Mouse (Mus musculus) small intestine, adult 2 months (tissue): ENCODE measurements around the gene Sorcs1. TPM values are rescaled to one million over a fixed set of nuclear protein-coding genes. Genes with fewer than 3 reads are reported as not detected.

Experiments
- H3K27ac ChIP-seq: fragments of 200-500 bp; 2 replicates; pipeline ENCODE4 v1.5.1; 2012; ENCODE audit warnings: low read depth, low read length, control low read depth, inconsistent platforms; ENCODE audit not compliant: insufficient read depth
- H3K27me3 ChIP-seq: fragments of 200-500 bp; 2 replicates; pipeline ENCODE4 v1.6.1; 2012; ENCODE audit warnings: mild to moderate bottlenecking, moderate library complexity, low read length, inconsistent platforms; ENCODE audit not compliant: control insufficient read depth, insufficient read depth
- H3K36me3 ChIP-seq: fragments of 200-500 bp; 2 replicates; pipeline ENCODE4 v1.6.1; 2012; ENCODE audit warnings: mild to moderate bottlenecking, low read length, control low read depth, inconsistent platforms; ENCODE audit not compliant: control insufficient read depth, insufficient read depth
- H3K4me1 ChIP-seq: fragments of 200-500 bp; 2 replicates; pipeline ENCODE4 v1.6.1; 2012; ENCODE audit warnings: low read length, inconsistent platforms, mixed read lengths; ENCODE audit not compliant: control insufficient read depth, insufficient read depth, insufficient read length
- H3K4me3 ChIP-seq: fragments of 200-500 bp; 2 replicates; pipeline ENCODE4 v1.5.1; 2012; ENCODE audit warnings: low read depth, mild to moderate bottlenecking, control low read depth, inconsistent platforms, low read length, moderate library complexity
- CTCF ChIP-seq: fragments of 200-500 bp; IDR thresholded peaks from 2 replicates; pipeline ENCODE4 v1.5.1; 2012; ENCODE audit warnings: low read depth, mild to moderate bottlenecking, control low read depth, inconsistent platforms, low read length, moderate library complexity, mixed read lengths; ENCODE audit not compliant: insufficient replicate concordance, insufficient read length; ENCODE audit errors: extremely low read depth
- POLR2A ChIP-seq: fragments of 200-500 bp; IDR thresholded peaks from 2 replicates; pipeline ENCODE4 v1.6.1; 2012; ENCODE audit warnings: low read depth, mild to moderate bottlenecking, control low read depth, inconsistent platforms, low read length, moderate library complexity
- WGBS: fragments of 180-500 bp; shearing (Covaris S2); methylation state at CpG from one replicate; pipeline ENCODE4 v1.1.7; 2018; 5-methylcytosine and 5-hydroxymethylcytosine counted together
- polyA plus RNA-seq: library from polyadenylated mRNA; depleted of rRNA; stranded (reverse); fragments of >200 nt; gene quantifications from 2 replicates; pipeline ENCODE4 v1.2.3, GENCODE M21; 2012

Gene Sorcs1
- polyA plus RNA-seq, 1 experiment, result 0.08 TPM

GRCm38 (mm10) chr19:50664311-50664710 is 14.1 kb downstream of the Sorcs1 start:
- 58% methylated on average over 1 of the region's 1 CpGs for WGBS
- no peak overlapping the region for H3K4me3 ChIP-seq
- no peaks in the 10 kb centered on the region for H3K27me3 ChIP-seq
- H3K27ac ChIP-seq, result no peak overlapping the region
- H3K4me1 ChIP-seq, result no peaks in the 10 kb centered on the region
- TF ChIP-seq CTCF (no peak), POLR2A (no peak)
- no peaks in the 10 kb centered on the region for H3K36me3 ChIP-seq

- Histone ChIP-seq H3K4me1 (no peaks in the 10 kb centered on the region), H3K4me3 (no peak overlapping the region), H3K36me3 (no peaks in the 10 kb centered on the region), H3K27ac (no peak overlapping the region), H3K27me3 (no peaks in the 10 kb centered on the region)
- TF ChIP-seq CTCF, result no peak
- no peak for TF ChIP-seq POLR2A
- WGBS, result 58% methylated on average over 4 of the region's 4 CpGs
These were observed 19.3 kb downstream of the Sorcs1 start for GRCm38 (mm10) chr19:50659144-50659543.

- 54% methylated on average over 5 of the region's 5 CpGs for WGBS
- TF ChIP-seq POLR2A (no peak), CTCF (no peak)
- Histone ChIP-seq H3K27me3 (no peaks in the 10 kb centered on the region), H3K4me3 (no peak overlapping the region), H3K4me1 (no peaks in the 10 kb centered on the region), H3K27ac (no peak overlapping the region), H3K36me3 (no peaks in the 10 kb centered on the region)
These were observed 25.7 kb downstream of the Sorcs1 start for GRCm38 (mm10) chr19:50652750-50653149.

- Histone ChIP-seq H3K4me1 (no peaks in the 10 kb centered on the region), H3K4me3 (no peak overlapping the region), H3K36me3 (no peaks in the 10 kb centered on the region), H3K27me3 (no peaks in the 10 kb centered on the region), H3K27ac (no peak overlapping the region)
- TF ChIP-seq CTCF (no peak), POLR2A (no peak)
- WGBS, result 72% methylated on average over 1 of the region's 1 CpGs
These were observed 34.6 kb downstream of the Sorcs1 start for GRCm38 (mm10) chr19:50643836-50644235.

GRCm38 (mm10) chr19:50642121-50642520 is 36.3 kb downstream of the Sorcs1 start:
- no peak for TF ChIP-seq CTCF
- TF ChIP-seq POLR2A, result no peak
- Histone ChIP-seq H3K4me1 (no peaks in the 10 kb centered on the region), H3K27ac (no peak overlapping the region), H3K36me3 (no peaks in the 10 kb centered on the region), H3K27me3 (no peaks in the 10 kb centered on the region), H3K4me3 (no peak overlapping the region)
- WGBS, result 76% methylated on average over 1 of the region's 1 CpGs

- WGBS, result 79% methylated on average over 8 of the region's 8 CpGs
- Histone ChIP-seq H3K4me1 (no peaks in the 10 kb centered on the region), H3K36me3 (no peaks in the 10 kb centered on the region), H3K27me3 (no peaks in the 10 kb centered on the region), H3K4me3 (no peak overlapping the region), H3K27ac (no peak overlapping the region)
- TF ChIP-seq CTCF (no peak), POLR2A (no peak)
These were observed 38.0 kb downstream of the Sorcs1 start for GRCm38 (mm10) chr19:50640251-50641032.

- no peak for TF ChIP-seq CTCF
- TF ChIP-seq POLR2A, result no peak
- Histone ChIP-seq H3K27ac (no peak overlapping the region), H3K4me3 (no peak overlapping the region), H3K36me3 (no peaks in the 10 kb centered on the region), H3K27me3 (no peaks in the 10 kb centered on the region), H3K4me1 (no peaks in the 10 kb centered on the region)
- 77% methylated on average over 6 of the region's 6 CpGs for WGBS
These were observed 40.3 kb downstream of the Sorcs1 start for GRCm38 (mm10) chr19:50638176-50638575.
